Mouse (Mus musculus) megakaryocyte, embryonic 14.5 days (primary cell): Measurements from ENCODE around the gene Ahsa2.

ENCODE experiments used
- FLI1 ChIP-seq: IDR thresholded peaks from 2 replicates; pipeline ENCODE4 v1.6.1; 2012; ENCODE audit warnings: low read length, inconsistent platforms, mixed read lengths
- GATA1 ChIP-seq: IDR thresholded peaks from 3 replicates; pipeline ENCODE4 v1.6.1; 2012; ENCODE audit warnings: mixed read lengths, low read length, inconsistent platforms, borderline replicate concordance

GRCm38 (mm10) chr11:23520473-23521205 lies 22.8 kb upstream of the Ahsa2 start, which contains the start of gene 1700093K21Rik:
- TF ChIP-seq GATA1 (no peak), FLI1 (no peak)
